Mouse (Mus musculus) 416B (cell line): ENCODE results near the gene Ereg.

Experiments used
- DNase-seq: peaks from one replicate; pipeline ENCODE4 v3.0.0; 2011; ENCODE audit warnings: low read depth

Gene Ereg

GRCm38 (mm10) chr5:91111019-91111418 is 36.6 kb downstream of the Ereg start:
- DNase-seq = no peak

GRCm38 (mm10) chr5:91113967-91114366 is 39.5 kb downstream of the Ereg start:
- DNase-seq = peak; percentile 12

DNA sequence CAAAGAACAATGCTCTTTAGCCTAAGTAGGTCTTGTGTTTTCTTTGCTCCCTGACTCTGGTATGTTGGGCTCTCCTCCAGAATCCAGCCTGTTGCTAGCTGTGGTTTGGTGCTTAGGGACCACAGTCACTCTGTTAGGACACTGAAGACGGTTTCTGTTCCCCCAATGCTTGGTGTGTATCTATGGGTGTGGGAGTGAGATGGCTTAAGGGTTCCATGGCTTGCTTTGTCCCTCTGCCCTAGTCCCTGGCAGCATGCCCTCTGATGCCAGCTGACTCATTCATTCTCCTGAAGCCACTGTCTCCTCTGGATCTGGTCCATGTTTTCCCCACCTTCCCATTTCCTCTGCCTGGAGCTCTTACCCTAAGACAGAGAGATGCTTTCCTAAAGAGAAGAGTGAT is 40.2 kb downstream of the Ereg start:
- DNase-seq = no peak

- DNase-seq = no peak
Measured at GRCm38 (mm10) chr5:91118618-91119017, 44.2 kb downstream of the Ereg start.

DNA sequence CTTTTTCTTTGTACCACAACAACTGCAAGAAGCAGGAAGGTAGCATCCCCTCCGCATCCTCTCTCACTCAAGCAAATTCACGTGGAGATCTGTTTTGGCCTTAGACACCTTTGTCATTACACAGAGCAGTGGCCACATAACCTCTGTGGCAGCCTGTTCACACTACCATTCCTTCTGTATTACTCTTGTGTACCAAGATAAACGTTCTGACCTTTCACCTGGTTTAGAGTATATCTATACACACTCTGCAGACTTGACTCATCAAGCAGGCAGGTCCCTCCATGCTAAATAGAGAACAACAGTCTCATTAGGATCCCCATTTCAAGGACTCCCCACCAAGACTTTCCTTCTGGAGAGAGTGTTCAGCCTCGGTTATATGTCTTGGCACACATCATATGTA is 49.0 kb downstream of the Ereg start:
- no peak for DNase-seq

DNA sequence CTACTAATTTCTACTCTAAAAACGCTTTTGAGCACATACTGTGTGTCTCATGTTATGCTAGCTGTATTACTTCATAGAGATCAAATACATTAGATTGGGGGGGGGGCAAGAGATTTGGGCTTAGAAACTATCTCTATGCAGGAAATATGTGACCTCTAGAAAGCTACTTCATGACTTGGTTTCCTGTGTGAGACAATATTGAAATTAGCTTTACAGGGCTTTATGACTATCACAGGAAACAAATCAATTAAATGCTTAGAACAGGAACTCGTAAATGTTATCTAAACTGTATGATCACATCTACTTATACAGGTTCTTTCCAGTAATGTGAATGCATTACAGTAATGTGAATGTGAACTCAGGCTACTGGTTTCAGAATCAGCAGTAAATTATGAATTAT is 49.7 kb downstream of the Ereg start:
- DNase-seq = no peak

- DNase-seq = no peak
Measured at GRCm38 (mm10) chr5:91126623-91127022, 52.2 kb downstream of the Ereg start.

- no peak for DNase-seq
Measured at GRCm38 (mm10) chr5:91134961-91135360, 60.5 kb downstream of the Ereg start.

DNA sequence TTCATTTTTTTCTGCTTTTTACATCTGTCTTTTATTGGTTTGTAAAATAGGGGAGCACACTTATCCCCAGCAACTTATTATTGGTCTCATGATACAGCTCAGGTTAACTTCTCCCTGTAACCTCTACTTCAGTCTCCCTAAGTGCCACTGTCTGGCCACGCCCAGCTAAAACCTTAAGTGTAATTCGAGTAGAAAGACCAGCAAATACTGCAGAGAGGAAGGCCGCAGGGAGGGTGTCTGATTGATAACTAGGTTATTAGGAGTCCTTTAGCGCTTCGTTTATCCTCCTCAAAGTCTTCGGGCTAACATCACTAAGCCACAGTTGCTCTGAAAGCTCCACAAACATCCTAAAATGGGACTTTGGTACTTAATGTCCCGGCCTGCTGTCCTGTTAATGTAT is 64.5 kb downstream of the Ereg start:
- DNase-seq = no peak

- DNase-seq = no peak
Measured at GRCm38 (mm10) chr5:91139446-91139873, 65.0 kb downstream of the Ereg start, which contains the start of gene Areg. Gene Areg (plus strand): TSS chr5:91139599.

GRCm38 (mm10) chr5:91140896-91141448 is 66.5 kb downstream of the Ereg start:
- DNase-seq = no peak
